Comparison of ENCODE assay signal across 9 mouse cellular contexts in the genomic region with DNA sequence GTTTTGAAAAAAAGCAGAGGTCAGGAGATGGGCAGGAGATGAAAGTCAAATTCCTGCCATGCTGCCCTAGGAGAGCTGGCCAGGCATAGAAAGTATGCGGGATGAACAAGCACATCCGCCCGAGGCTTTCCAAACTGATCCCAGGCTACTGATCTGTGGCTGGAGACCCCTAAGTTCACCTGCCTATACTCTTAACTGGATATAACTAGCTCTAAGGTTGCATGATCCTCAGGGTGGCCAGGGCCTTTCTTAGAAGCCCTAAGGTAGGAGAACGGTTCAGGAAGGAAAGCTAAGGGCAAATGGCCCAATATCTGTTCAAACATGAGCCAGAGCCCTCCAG. TPM values are rescaled to one million over a fixed set of nuclear protein-coding genes. Genes with fewer than 3 reads are reported as not detected.
DNase-seq lines count a peak whose midpoint lies in the region; ATAC-seq lines count a peak whose summit lies in the region.
"Had no signal": no experiment of that assay in that cellular context is flagged by ENCODE, and none has a peak within 500 bp of the region (broad histone marks: within the 10 kb centered on the region; RNA-seq: fewer than 3 reads in every experiment).

No protein-coding gene starts in this region.

- H3K27me3 ChIP-seq in heart, embryonic 16.5 days (ENCODE audit: control insufficient read depth, insufficient read depth, low read length) = no peaks in the 10 kb centered on the region
- H3K27me3 ChIP-seq in embryonic facial prominence, embryonic 11.5 days (ENCODE audit: control insufficient read depth, insufficient read depth, low read length) = no peaks in the 10 kb centered on the region
- no peaks in the 10 kb centered on the region for H3K27me3 ChIP-seq in intestine, embryonic 15.5 days (replicated peaks)
- H3K27me3 ChIP-seq in midbrain, embryonic 14.5 days (ENCODE audit: control insufficient read depth, insufficient read depth, low read length) = no peaks in the 10 kb centered on the region
- H3K27me3 ChIP-seq: CH12.LX had no signal

- H3K4me1 ChIP-seq in heart, embryonic 16.5 days (ENCODE audit: control insufficient read depth, insufficient read depth, low read length) = peaks cover 18% of the 10 kb centered on the region
- H3K4me1 ChIP-seq in embryonic facial prominence, embryonic 11.5 days (ENCODE audit: control insufficient read depth, insufficient read depth, low read length) = no peaks in the 10 kb centered on the region; the same call in 1 of the 2 replicates
- H3K4me1 ChIP-seq in intestine, embryonic 15.5 days (replicated peaks) = peaks cover 19% of the 10 kb centered on the region
- H3K4me1 ChIP-seq in midbrain, embryonic 14.5 days (ENCODE audit: control insufficient read depth, insufficient read depth, low read length) = 0 out of 2 replicates have a peak, but pooled peaks cover 5% of the 10 kb centered on the region

- H3K4me3 ChIP-seq in heart, embryonic 16.5 days (ENCODE audit: low read length) = peak overlapping the region; percentile 52
- H3K4me3 ChIP-seq in embryonic facial prominence, embryonic 11.5 days (ENCODE audit: low read depth, low read length) = peak overlapping the region; percentile 38
- H3K4me3 ChIP-seq in intestine, embryonic 15.5 days (replicated peaks) = peak overlapping the region; percentile 45
- peak overlapping the region; percentile 31 for H3K4me3 ChIP-seq in midbrain, embryonic 14.5 days (replicated peaks; ENCODE audit: low read depth, low read length)

- H3K27ac ChIP-seq in heart, embryonic 16.5 days (ENCODE audit: low read length) = no peak overlapping the region
- H3K27ac ChIP-seq in embryonic facial prominence, embryonic 11.5 days (replicated peaks; ENCODE audit: low read depth, low read length) = no peak overlapping the region; the same call in 1 of the 2 replicates
- H3K27ac ChIP-seq in intestine, embryonic 15.5 days = no peak overlapping the region
- H3K27ac ChIP-seq in midbrain, embryonic 14.5 days (replicated peaks; ENCODE audit: low read depth, low read length) = no peak overlapping the region

- no peaks in the 10 kb centered on the region for H3K9me3 ChIP-seq in heart, embryonic 16.5 days (replicated peaks; ENCODE audit: control insufficient read depth, low read length)
- no peaks in the 10 kb centered on the region for H3K9me3 ChIP-seq in embryonic facial prominence, embryonic 11.5 days (replicated peaks; ENCODE audit: control insufficient read depth, low read length)
- no peaks in the 10 kb centered on the region for H3K9me3 ChIP-seq in intestine, embryonic 15.5 days
- H3K9me3 ChIP-seq in midbrain, embryonic 14.5 days (ENCODE audit: control insufficient read depth, low read length) = no peaks in the 10 kb centered on the region

- no peaks in the 10 kb centered on the region for H3K36me3 ChIP-seq in heart, embryonic 16.5 days (ENCODE audit: control insufficient read depth, insufficient read depth)
- H3K36me3 ChIP-seq in embryonic facial prominence, embryonic 11.5 days (replicated peaks; ENCODE audit: control insufficient read depth, insufficient read depth, low read depth, low read length) = no peaks in the 10 kb centered on the region
- H3K36me3 ChIP-seq in intestine, embryonic 15.5 days = no peaks in the 10 kb centered on the region
- no peaks in the 10 kb centered on the region for H3K36me3 ChIP-seq in midbrain, embryonic 14.5 days (ENCODE audit: control insufficient read depth, insufficient read depth, low read length)

- intact Hi-C loops in gastrocnemius, postnatal 36 days (cut with DNase I) = no loop called here
- intact Hi-C loops in left cerebral cortex, postnatal 25 days (cut with DNase I) = no loop called here

- H3K4me2 ChIP-seq in heart, embryonic 16.5 days (ENCODE audit: low read depth, low read length) = peak overlapping the region; percentile 69
- peak overlapping the region; percentile 81 for H3K4me2 ChIP-seq in embryonic facial prominence, embryonic 11.5 days (ENCODE audit: low read depth, low read length)
- H3K4me2 ChIP-seq in intestine, embryonic 15.5 days (replicated peaks) = peak overlapping the region; percentile 85
- peak overlapping the region; percentile 65 for H3K4me2 ChIP-seq in midbrain, embryonic 14.5 days (ENCODE audit: low read length)

- WGBS in heart, embryonic 16.5 days = 17% methylated on average over 4 of the region's 4 CpGs
- WGBS in embryonic facial prominence, embryonic 11.5 days = 14% methylated on average over 4 of the region's 4 CpGs
- 12% methylated on average over 4 of the region's 4 CpGs for WGBS in intestine, embryonic 15.5 days
- 7% methylated on average over 4 of the region's 4 CpGs for WGBS in midbrain, embryonic 14.5 days

- no peak for DNase-seq in heart, postnatal 4 days
- no peak for DNase-seq in embryonic facial prominence, embryonic 11.5 days (ENCODE audit: low spot score)
- no peak for DNase-seq in midbrain, embryonic 14.5 days
- DNase-seq in gastrocnemius, postnatal 36 days = no peak
- DNase-seq in embryo, embryonic 11 days = no peak
- no peak for DNase-seq in left cerebral cortex, postnatal 25 days (ENCODE audit: low spot score in 2 of 2)

- no peak overlapping the region; the same call in 1 of the 2 replicates for H3K9ac ChIP-seq in heart, embryonic 16.5 days (ENCODE audit: low read length)
- H3K9ac ChIP-seq in embryonic facial prominence, embryonic 11.5 days (replicated peaks; ENCODE audit: low read length) = no peak overlapping the region
- no peak overlapping the region for H3K9ac ChIP-seq in intestine, embryonic 15.5 days
- H3K9ac ChIP-seq in midbrain, embryonic 14.5 days (replicated peaks; ENCODE audit: low read length) = peak overlapping the region; percentile 52

- no peak for ATAC-seq in heart, embryonic 16.5 days (replicated peaks; ENCODE audit: extremely low read depth, insufficient read depth, low FRiP score)
- ATAC-seq in embryonic facial prominence, embryonic 11.5 days (replicated peaks; ENCODE audit: insufficient number of reproducible peaks, low FRiP score, low TSS enrichment, low read depth) = no peak
- no peak; the same call in 1 of the 2 replicates for ATAC-seq in intestine, embryonic 15.5 days
- ATAC-seq in midbrain, embryonic 14.5 days (ENCODE audit: low FRiP score, low TSS enrichment) = no peak

RNA-seq across cellular contexts. Expression of a gene that starts 0.2 kb away (rescaled TPM):
- 7.3 and 7.8 TPM in 2 replicates for polyA plus RNA-seq in heart, embryonic 16.5 days (2015; fragmentation: Nextera tagmentation; extraction: Ambion mirVana)
- 1 to 10 TPM; 4.7 to 4.8 TPM for total RNA-seq in heart, postnatal 4 days (2021)
- polyA plus RNA-seq in embryonic facial prominence, embryonic 11.5 days (2014; fragmentation: Nextera tagmentation; extraction: Ambion mirVana) = 4.4 and 6.2 TPM in 2 replicates
- 12.2 and 12.7 TPM in 2 replicates for polyA plus RNA-seq in intestine, embryonic 15.5 days (2015; fragmentation: Nextera tagmentation; extraction: Ambion mirVana)
- 2.4 and 3.8 TPM in 2 replicates for polyA plus RNA-seq in midbrain, embryonic 14.5 days (2014; fragmentation: Nextera tagmentation; extraction: Ambion mirVana)
- total RNA-seq in gastrocnemius, postnatal 36 days (2021) = 1 to 10 TPM; 1.0 to 1.2 TPM
- 1 to 10 TPM; 1.1 to 2.0 TPM for total RNA-seq in left cerebral cortex, postnatal 25 days (2021)
